Mouse (Mus musculus) layer of hippocampus, adult 18-20 months (tissue): Measurements from ENCODE around the gene Efna5. TPM values are rescaled to one million over a fixed set of nuclear protein-coding genes. Genes with fewer than 3 reads are reported as not detected.

Experiments used
- DNase-seq, 2 experiments: peaks; one replicate each; pipeline ENCODE4 v3.0.0; 2022; ENCODE audit warnings: low spot score in 2 of 2
- long read RNA-seq: library from polyadenylated mRNA; stranded (forward); transcript quantifications from one replicate; pipeline ENCODE4 v2.0.0, GENCODE M21; 2021
- total RNA-seq, 2 experiments: library from RNA; stranded (reverse); gene quantifications; 2 replicates each; pipeline ENCODE4 v1.2.3; 2021

The Efna5 gene
- 1 to 10 TPM; 8.2 to 9.8 TPM for total RNA-seq
- long read RNA-seq, partial matches to known transcripts: 0 of 1 reads
- long read RNA-seq, other reads (novel, unspliced or antisense): 1 of 1 reads

DNA sequence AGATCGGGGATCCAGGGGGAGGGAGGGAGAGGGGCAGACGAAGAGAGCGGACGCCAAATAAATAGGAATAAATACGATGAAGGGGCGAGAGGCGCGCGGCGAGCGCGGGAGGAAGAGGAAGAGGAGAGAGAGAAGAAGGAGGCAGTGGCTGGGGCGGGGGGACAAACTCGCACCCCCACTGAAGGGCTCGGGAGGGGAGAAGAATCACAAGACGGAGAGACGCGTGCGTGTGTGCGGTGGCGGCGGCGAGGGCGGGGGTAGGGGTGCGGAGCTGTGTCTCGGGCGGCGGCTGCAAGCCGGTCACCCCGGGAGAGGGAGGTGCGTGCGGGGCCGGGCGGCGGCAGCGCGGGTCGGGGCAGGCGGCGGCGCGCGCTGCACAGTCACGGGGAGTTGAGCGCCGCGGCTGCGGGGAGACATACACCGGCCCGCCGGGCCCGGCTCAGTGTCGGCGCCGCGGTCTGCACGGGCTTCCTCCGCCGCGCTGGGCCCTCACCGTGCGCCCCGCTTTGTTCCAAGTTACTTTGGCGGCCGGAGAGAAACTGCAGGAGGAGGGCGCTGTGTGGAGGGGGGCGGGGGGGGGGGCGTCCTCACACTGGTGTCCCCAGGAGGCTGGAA, at the start of gene Efna5:
Gene Efna5 (minus strand): TSS at position 142 of the 615 bp plus-strand sequence.
- DNase-seq: peak; percentile 13 to 19

DNA sequence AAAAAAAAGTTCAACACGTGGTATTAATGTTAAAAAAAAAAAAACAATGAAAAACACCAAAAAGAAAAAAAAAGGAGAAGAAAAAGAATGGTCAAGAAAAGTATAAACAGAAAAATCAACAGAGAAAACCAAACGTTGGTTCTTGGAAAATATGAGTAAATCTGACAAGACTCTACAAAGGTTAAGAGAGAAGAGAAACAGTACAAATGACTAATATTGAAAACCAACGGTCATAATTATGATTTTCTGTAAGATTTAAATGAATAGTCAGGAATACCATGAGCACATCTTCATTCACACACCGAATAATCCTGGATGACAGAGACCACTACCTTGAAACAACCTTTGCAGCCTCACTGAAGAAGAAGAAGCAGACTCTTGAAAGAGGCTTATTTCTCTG, 34.2 kb upstream of the Efna5 start:
- DNase-seq: no peak

DNA sequence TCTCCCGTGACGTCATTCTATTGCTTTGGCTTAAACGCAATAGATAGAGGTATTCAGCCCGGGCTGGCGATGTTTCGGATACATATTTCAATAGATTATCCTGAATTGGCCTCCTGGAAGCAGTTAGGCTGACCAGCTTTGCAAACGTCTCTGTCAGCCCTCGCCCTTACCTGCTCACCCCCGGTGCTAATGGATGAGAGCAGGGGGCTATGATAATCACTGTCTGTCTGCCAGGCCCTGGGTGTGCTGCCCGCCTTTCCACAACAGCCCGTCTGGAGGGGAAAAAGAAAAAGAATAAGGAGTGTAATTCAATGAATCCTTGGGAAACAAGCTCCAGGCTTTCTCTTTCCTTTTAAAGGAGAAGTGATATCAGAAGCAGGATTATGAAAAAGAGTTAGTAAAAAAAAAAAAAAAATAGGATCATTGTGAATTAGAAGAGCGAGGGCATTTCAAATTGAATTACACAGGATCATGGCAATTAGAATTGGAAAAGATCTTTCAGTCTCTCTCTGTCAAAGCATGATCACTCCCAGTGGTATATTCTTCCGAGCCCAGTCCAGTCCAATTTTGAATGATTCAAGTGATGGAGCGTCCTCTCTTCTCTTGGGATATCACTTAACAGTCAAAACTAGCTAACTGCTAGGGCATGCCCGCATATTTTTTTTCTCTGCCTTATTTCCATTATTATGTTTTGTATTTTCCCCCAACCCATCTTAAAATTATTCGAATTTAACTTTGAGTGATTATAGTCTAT, 24.8 kb upstream of the Efna5 start:
- no peak for DNase-seq

DNA sequence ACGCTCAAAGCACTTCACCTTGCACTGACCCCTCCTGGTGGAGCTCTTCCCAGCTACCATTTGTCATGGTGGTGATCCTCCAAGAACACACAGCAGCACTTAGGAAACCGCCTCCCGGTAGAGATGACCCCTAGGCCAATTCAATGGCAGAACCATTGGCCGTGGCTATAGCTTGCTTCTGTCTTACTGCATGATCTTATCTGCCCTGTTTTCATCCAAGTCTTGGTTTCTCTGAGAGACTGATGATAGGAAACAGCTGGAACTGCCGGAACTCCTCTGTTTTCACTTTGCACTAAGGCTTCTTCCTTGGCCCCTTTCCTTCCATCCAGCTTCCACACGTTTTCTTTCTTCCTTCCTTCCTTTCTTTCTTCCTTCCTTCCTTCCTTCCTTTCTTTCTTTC, 17.9 kb upstream of the Efna5 start:
- DNase-seq: no peak

DNA sequence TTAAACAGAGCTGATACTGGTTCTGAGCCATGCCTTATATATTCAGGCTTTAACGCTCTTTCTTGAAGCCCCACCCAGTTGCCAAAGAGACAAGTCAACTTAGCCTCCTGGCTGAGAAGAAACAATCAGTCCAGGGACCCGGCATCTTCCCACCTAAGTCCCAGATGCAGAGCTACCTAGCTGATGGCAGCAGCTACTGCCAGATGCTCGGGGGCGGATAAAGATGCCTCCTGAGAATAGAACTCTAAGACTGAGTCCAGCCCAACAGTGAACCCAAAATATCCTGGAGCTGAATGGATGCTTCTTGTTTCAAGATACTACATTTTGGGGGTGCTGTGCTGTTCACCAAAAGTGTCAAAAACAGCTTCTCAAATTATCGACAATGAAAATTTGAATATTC, 8.9 kb upstream of the Efna5 start:
- no peak for DNase-seq

DNA sequence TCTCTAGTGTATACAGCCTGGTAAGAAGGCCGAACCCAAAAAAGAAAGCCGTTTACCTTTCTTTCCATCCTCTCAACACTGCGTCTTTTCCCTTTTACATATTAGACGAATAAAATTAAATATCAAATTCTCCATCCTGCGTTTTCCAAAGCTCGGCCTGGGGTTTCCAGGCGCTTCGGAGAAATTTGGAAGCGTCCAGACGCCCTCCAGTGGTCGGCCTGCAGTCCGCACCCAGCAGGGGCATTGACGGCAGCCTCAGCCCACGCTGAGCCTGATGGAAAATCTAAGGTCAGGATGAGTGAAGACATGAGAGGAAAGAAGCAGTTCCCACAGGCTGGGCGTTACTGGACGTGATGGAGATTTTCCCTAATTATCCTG, 3.0 kb upstream of the Efna5 start:
- DNase-seq: peak; percentile 67 to 86

DNA sequence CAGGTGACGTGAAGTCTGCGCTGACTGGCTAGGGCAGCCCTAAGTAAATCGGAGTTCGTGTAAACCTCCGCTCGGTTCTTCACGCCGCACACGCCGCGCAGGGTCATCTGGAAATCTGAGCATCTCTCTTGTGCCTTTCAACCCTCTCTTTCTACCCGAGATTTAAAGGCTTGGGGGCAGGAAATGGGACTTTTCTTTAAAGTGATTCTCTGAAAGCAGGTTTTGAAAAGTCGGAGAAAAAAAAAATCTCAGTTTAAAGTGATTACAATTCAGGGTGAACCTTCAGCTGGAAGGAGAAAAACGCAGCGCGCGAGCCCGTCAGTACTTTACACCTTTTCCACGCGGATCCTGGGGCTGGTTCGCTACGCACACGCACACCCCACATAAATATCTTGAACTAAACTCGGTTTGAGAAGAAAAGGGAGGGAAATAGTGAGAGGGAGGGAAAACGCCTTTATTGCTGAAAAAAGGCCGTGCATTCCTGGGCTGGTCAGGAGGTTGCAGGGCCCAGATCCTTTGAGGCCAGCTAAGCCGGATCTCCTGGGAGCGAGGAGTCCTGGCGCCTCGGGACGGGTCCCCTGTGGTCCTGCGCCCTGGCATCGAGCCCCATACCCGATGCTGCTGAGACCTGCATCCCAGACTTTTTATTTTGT, 2.5 kb upstream of the Efna5 start:
- peak in 1 of 2 experiments; percentile 26 for DNase-seq

DNA sequence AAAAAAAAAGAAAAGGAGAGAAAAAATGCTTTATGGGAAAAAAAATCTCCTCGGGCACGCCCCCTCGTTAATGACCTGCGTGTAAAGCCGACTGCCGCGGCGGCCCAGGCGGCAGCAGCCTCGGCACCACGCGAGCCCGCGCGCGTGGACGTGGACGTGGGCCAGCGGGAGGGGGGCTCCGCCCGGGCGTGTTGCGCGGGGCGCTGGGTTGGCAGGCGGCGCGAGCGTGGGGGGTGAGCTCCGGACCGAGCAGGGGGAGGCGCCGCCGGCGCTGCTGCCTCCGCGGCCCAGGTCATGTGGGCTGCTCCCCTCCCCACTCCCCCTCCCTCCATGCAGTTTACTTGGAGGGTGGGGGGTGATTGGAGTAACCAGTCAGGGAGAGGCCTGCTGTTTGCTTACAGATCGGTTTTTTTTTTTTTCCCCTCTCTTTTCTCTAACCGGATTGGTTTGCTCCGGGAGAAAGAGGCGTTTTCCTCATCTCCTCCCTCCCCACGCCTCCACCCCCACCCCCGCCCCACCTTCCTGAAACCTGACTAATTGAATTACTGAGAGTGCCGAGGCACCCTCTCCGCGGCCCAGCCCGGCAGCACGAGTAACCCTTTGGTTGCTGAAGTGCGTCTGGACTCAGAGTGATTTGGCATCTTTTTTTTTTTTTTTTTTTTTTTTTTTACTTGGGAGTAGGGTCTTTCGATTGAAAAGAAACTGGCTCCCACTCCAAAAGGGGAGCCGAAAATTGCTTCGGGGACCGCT, 1.8 kb upstream of the Efna5 start:
- peak; percentile 64 to 76 for DNase-seq

DNA sequence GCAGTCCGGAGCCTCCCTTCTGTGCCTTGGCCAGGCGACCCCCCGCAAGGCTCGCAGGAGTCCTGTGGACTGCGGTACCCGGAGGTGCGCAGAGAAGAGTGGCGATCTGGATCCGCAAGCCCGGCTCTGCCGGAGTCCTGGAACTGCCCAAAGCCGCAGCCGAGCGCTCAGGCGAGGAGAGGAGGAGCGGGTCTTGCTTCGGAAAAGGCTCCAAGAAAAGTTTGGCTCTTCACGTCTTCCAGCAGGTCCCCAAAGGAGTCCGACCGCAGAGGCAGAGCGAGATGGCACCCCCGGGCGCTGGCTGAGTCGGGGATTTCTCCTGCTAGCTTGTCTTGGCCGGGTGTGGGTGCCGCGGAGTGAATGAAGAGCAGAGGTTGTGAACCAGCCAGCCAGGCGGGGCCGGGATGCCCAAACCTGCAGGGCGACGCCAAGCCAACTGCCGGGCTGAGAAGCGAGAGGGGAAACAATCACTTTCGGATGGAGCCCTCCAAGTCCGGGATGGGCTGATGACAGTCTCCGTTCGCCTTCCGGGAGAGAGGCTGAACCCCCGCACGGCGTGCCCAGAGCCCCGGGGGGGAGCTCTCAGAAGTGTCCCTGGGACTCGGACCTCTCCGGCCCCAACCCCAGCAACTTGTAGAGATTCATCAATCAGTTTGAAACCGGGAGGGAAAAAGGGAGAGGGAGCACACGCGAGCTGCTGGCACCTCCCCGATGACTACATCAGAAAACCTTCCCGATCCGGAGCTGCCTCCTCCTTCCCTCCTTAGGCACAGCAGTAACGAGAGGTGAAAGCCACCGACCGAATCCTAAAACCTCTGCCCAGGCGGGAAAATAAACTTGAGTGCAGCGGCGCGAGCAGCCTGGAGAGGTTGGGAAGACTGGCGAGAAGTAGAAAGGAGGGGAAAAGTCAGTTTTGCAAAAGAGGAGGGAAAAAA, 941 bp upstream of the Efna5 start:
- DNase-seq: peak; percentile 8 to 34

DNA sequence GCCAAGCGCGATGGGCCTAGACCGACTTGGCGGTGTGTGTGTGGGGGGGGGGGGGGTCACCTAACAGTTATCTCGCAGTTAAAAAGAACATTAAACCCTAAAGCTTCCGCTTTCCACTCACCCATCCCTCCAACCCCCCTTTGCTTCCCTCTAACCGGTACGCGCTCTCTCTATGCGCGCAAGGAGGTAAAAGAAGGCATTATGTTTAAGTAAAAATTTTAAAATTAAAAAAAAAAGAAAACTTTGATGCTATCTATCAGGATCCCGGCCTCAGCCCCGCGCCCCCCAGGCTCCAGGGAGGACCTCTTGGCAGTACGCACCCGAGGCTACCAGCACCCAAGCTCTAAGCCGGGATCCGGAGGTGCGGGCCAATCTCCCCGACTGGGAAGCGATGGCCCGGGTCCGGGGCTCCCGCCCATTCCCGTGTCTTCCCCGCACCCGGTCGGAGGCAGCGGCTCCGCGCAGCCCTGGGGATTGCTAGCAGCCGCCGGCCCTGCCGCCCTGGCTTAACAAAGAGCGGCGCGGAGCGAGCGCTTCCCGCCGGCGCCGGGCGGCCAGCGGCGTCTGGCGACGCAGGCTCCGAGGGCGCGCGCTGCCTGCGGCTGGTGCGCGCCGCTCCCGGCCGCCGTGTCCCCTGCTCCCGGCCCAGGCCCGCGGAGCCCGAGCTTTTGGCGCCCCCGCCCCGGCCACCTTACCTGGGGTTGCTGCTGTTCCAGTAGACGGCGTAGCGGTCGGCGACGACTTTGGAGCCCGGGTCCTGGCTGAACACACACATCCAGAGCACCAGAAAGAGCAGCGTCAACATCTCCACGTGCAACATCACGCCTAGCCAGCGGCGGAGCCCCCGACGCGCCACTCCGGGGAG, 574 bp downstream of the Efna5 start:
- peak; percentile 20 to 25 for DNase-seq

DNA sequence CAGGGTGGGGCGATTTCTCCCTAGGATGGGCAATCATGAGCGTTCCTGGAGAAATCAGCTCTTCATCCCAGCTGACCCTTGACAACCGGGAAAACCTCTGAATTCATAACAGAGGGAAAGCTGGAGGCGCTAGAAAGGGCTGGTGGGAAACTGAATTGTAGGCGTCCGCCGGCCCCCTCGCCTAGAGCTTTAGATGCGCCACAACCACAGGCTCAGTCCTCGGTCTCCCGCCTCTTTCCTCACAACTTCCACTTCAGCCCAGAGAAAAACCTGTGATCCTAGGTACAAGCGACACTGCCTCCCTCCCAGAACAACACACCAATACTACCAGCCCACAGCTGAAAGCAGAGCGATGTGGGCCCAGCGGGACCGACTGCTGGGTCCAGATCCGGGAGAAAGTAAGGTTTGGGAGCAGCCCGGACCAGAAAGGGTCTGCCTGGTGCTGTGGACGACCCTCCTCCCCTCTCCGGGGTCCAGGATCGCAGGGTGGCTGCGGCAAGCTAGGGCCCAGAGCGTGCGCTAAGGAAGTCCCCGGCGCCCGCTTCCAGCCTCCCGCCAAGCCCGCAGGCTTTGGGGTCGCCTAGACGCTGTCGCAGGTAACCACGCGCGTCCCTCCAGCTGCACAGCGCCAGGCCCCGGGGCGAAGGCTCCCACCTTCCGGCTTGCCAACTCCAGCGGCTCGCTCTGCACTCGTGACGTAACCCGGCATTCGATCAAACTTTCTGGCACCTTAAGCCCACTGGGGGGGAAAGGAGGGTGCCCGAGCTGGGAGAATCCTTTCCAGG, 1.4 kb downstream of the Efna5 start:
- DNase-seq: peak in 1 of 2 experiments; percentile 10

DNA sequence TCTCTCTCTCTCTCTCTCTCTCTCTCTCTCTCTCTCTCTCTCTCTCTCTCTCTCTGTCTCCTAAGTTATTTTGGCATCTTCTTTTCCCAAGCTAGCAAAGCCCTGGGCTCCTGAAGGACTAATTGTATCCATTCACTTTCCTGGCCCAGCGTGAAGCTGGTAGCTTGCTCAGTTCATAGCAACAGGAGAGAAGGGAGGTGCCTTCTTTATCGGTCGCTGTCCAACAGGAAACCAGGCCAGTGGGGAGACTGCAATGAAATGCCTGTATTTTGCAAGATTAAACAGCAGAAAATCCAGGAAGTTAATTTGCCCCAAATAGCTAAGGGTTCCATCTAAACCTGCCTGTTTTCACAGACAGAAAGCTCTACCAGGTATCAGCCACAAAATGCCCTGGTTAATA, 5.4 kb downstream of the Efna5 start:
- no peak for DNase-seq

DNA sequence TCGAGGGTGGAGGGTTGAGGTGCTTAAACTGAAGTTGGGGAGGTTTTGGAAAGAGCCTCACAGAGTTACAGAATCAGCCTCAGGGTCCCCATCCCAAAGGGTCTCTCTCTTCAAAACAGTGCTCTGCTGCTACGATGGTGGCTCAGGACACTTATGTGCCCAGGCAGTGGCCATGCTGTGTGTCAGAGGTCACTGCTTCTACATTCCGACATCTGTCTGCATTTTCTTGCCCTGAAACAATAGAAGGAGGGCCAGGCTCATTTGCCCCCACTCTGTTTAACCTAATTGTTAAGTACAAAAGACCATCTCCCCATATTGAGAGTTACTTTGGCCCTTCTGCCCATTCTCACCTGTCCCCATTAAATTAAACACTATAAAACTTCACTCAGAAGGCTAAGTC, 9.2 kb downstream of the Efna5 start:
- no peak for DNase-seq

DNA sequence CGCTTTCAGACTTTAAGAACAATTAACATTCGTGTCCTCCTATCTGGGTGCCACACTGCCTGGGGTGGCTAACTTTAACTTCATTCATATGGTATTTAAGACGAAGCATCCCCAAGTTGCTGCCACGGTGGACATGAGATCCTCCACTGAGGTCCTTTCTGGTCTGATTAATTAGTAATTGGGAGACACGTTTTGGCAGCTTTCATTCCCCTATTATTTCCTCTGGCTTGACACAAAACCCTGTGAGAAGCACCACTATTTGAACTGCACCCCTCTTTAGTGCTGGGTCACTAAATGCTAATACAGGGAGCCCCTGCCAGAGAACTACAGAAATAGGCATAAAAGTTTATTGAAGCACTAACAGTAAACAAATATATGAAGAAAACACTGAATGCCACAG, 9.9 kb downstream of the Efna5 start:
- no peak for DNase-seq

DNA sequence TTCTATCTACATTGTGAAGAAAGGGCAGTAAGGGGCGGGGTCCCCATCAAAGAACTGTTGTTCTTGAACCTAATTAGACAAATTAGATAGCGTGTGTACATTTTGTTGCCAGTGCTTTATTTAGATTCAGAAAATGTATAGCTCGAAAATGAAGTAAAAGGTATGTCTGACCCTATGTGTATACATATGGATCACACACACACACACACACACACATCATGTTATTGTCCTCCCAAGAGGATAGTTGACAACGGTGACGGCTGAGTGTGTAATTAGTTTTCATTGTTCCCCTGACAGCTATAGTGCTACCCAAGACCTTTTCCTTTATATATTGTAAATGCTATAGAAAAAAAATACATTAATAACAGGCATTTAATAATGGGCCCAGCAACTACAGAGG, 10.7 kb downstream of the Efna5 start:
- DNase-seq: no peak

DNA sequence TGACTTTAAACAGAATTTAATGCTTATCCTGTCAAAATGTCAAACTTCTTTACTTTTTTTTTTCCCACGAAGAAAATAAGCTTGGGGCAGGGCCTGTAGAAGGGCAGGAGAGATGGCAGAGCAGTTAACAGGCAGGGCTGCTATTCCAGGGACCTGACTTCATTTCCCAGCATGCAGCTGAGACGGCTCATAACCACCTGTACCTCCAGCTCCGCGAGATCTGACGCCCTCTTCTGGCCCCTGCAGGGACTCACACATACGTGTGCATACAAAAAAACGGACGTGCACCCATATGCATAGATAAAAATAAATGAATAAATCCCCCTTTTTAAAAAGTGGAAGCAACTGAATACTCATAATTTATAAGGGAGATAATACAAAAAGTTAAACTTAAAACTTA, 16.2 kb downstream of the Efna5 start:
- DNase-seq: no peak

DNA sequence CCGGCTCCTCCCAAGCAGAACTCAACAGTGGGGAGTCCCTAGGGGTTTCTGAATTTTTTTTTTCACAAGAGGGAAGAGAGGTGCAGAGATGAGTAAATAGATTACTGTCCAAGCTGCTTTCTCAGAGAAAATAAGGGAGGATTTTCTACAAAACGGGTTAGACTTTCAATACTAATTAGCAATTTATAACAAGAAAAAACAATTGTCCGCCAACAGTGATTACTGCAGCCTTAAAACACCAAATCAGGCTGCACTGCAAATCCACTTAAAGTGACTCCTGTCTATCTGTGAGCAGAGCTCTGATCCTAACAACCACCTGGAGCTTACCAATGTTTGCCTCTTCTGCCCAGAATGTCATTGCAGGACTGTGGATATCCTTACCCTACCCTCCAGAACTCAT, 18.1 kb downstream of the Efna5 start:
- no peak for DNase-seq

DNA sequence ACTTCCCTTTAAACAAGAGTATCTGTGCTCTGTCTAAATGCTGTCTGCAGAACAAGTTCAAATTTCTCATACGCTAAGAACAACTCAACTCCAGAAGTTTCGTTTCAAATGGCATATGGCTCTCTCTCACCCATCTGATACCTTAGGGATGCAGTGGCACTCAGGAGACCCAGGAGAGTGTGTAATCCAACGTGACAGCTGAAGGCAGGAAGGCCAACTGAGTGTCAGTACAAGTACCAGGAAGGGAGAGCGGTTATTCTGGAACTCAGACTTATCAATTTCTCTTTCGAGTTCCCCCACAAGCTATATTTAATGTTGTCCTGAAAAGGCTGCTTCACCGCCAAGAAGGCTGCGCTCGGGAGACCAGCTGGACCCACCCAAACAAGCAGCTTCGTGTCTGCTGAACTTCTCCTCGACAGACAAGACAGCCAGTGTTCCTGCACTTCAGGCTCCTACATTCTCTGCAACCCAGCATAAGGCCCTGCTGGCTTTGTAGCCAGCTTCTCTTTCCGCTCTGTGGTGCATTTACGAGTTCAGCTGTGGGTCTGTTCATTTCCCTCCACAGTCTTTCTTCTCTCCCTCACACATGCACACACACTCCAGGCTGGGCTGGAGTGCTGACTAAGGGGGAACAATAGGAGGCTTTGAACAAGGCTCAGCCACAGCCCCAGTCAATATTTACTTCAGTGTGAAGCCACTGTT, 18.7 kb downstream of the Efna5 start:
- DNase-seq: peak in 1 of 2 experiments; percentile 25
